ENCODE assay signal across 15 mouse cellular contexts in genomic region chr6:83027706-83028105, GRCm38 (mm10). TPM values are rescaled to one million over a fixed set of nuclear protein-coding genes. Genes with fewer than 3 reads are reported as not detected.
A peak's percentile ranks its signal among the peaks of the same experiment; 100 is the strongest.
DNase-seq lines count a peak whose midpoint lies in the region; ATAC-seq and TF ChIP-seq lines count a peak whose summit lies in the region.
"Had no signal": no experiment of that assay in that cellular context is flagged by ENCODE, and none has a peak within 500 bp of the region (broad histone marks: within the 10 kb centered on the region; RNA-seq: fewer than 3 reads in every experiment).

No protein-coding gene starts in this region.

- TF ChIP-seq POLR2A in heart, adult 2 months (IDR thresholded peaks at IDR 0.05; ENCODE audit: insufficient read depth, low read depth, low read length), result no peak

- H3K4me3 ChIP-seq in heart, adult 2 months, result no peak overlapping the region
- no peak overlapping the region for H3K4me3 ChIP-seq in lung, postnatal 0 days (ENCODE audit: low read depth, low read length)
- no peak overlapping the region for H3K4me3 ChIP-seq in embryonic facial prominence, embryonic 14.5 days (ENCODE audit: low read depth, low read length)
- H3K4me3 ChIP-seq: heart, embryonic 15.5 days; hindbrain, embryonic 13.5 days had no signal

- no peak for TF ChIP-seq EP300 in heart, adult 2 months (IDR thresholded peaks at IDR 0.05; ENCODE audit: insufficient read depth, low read depth, low read length)
- TF ChIP-seq EP300 in lung, postnatal 0 days (IDR thresholded peaks at IDR 0.05), result peak; percentile 38; the same call in 1 of the 2 replicates

- H3K4me1 ChIP-seq in heart, adult 2 months (ENCODE audit: control insufficient read depth, insufficient read depth, low read length), result no peaks in the 10 kb centered on the region; the same call in 1 of the 2 replicates
- peaks cover 5% of the 10 kb centered on the region; the same call in 1 of the 2 replicates for H3K4me1 ChIP-seq in lung, postnatal 0 days (ENCODE audit: insufficient read depth, low read depth, low read length)
- peaks cover 19% of the 10 kb centered on the region for H3K4me1 ChIP-seq in embryonic facial prominence, embryonic 14.5 days (ENCODE audit: control insufficient read depth, insufficient read depth, low read length)

- no peak overlapping the region for H3K4me2 ChIP-seq in lung, postnatal 0 days (replicated peaks; ENCODE audit: low read depth, low read length)
- H3K4me2 ChIP-seq in embryonic facial prominence, embryonic 14.5 days (ENCODE audit: low read depth, low read length), result no peak overlapping the region
- H3K4me2 ChIP-seq: heart, embryonic 15.5 days; hindbrain, embryonic 13.5 days had no signal

- no peak overlapping the region for H3K27ac ChIP-seq in heart, adult 2 months
- H3K27ac ChIP-seq in lung, postnatal 0 days (ENCODE audit: low read length), result peak overlapping the region; percentile 28; the same call in 1 of the 2 replicates
- H3K27ac ChIP-seq in embryonic facial prominence, embryonic 14.5 days (replicated peaks; ENCODE audit: low read depth, low read length), result peak overlapping the region; percentile 39
- H3K27ac ChIP-seq: heart, embryonic 15.5 days; hindbrain, embryonic 13.5 days had no signal

- H3K36me3 ChIP-seq in heart, adult 2 months (ENCODE audit: control insufficient read depth, insufficient read depth, low read length), result no peaks in the 10 kb centered on the region
- H3K36me3 ChIP-seq in lung, postnatal 0 days (ENCODE audit: insufficient read depth, low read length), result no peaks in the 10 kb centered on the region
- H3K36me3 ChIP-seq in embryonic facial prominence, embryonic 14.5 days (ENCODE audit: control insufficient read depth, insufficient read depth, low read length), result no peaks in the 10 kb centered on the region
- H3K36me3 ChIP-seq: heart, embryonic 15.5 days; hindbrain, embryonic 13.5 days had no signal

- peak; percentile 80 for ATAC-seq in lung, postnatal 0 days
- ATAC-seq in embryonic facial prominence, embryonic 14.5 days (ENCODE audit: low read depth), result peak; percentile 23; the same call in 1 of the 2 replicates
- ATAC-seq in CD4-positive, CD25-positive, alpha-beta regulatory T cell, adult 4 months, result no peak
- ATAC-seq in megakaryocyte-erythroid progenitor cell, adult 5-6 weeks (replicated peaks; ENCODE audit: low FRiP score, low TSS enrichment, poor library complexity, severe bottlenecking), result no peak
- ATAC-seq: intestine, postnatal 0 days had no signal

- no peaks in the 10 kb centered on the region for H3K79me2 ChIP-seq in heart, adult 2 months (replicated peaks; ENCODE audit: control insufficient read depth, insufficient read depth, low read length)

- peak; percentile 86 for DNase-seq in heart, adult 11 months
- no peak for DNase-seq in heart, adult 2 months
- peak; percentile 64 for DNase-seq in lung, postnatal 0 days (ENCODE audit: low spot score)
- no peak for DNase-seq in lung, postnatal 25 days (ENCODE audit: low spot score)
- peak; percentile 40 for DNase-seq in embryonic facial prominence, embryonic 14.5 days (ENCODE audit: low spot score)
- peak; percentile 30 for DNase-seq in lung, postnatal 10 days
- DNase-seq: cerebellum, adult 9-11 months; embryo, embryonic 11 days; kidney, postnatal 10 days; right cerebral cortex, adult 18-20 months had no signal

- 28% methylated on average over 8 of the region's 9 CpGs for WGBS in heart, adult 2 months
- 21% methylated on average over 7 of the region's 9 CpGs for WGBS in lung, postnatal 0 days
- 43% methylated on average over 7 of the region's 9 CpGs for WGBS in embryonic facial prominence, embryonic 14.5 days

- H3K9ac ChIP-seq in heart, adult 2 months (ENCODE audit: low read depth, low read length), result no peak overlapping the region
- H3K9ac ChIP-seq in lung, postnatal 0 days (replicated peaks; ENCODE audit: low read depth), result no peak overlapping the region
- no peak overlapping the region for H3K9ac ChIP-seq in embryonic facial prominence, embryonic 14.5 days (ENCODE audit: low read depth, low read length)
- H3K9ac ChIP-seq: heart, embryonic 15.5 days; hindbrain, embryonic 13.5 days had no signal

- TF ChIP-seq CTCF in heart, adult 2 months (IDR thresholded peaks at IDR 0.05), result no peak
- TF ChIP-seq CTCF in lung, postnatal 0 days (IDR thresholded peaks at IDR 0.05), result no peak

- intact Hi-C loops in heart, adult 2 months (cut with DNase I), result no loop called here

- H3K27me3 ChIP-seq in heart, adult 2 months (ENCODE audit: control insufficient read depth, insufficient read depth, low read length), result no peaks in the 10 kb centered on the region
- H3K27me3 ChIP-seq in lung, postnatal 0 days (replicated peaks; ENCODE audit: insufficient read depth, low read length), result no peaks in the 10 kb centered on the region
- peaks cover 18% of the 10 kb centered on the region; the same call in 1 of the 2 replicates for H3K27me3 ChIP-seq in embryonic facial prominence, embryonic 14.5 days (replicated peaks; ENCODE audit: control insufficient read depth, insufficient read depth, low read length)

- H3K9me3 ChIP-seq in lung, postnatal 0 days (ENCODE audit: low read length), result no peaks in the 10 kb centered on the region
- no peaks in the 10 kb centered on the region for H3K9me3 ChIP-seq in embryonic facial prominence, embryonic 14.5 days (ENCODE audit: control insufficient read depth, low read length)
- H3K9me3 ChIP-seq: heart, embryonic 15.5 days; hindbrain, embryonic 13.5 days had no signal

RNA-seq across cellular contexts. Expression of gene Dok1, which starts 5.6 kb away (rescaled TPM):
- 1 to 10 TPM; 2.6 TPM for total RNA-seq in heart, adult 2 months (2021)
- polyA plus RNA-seq in heart, adult 2 months (2012; rRNA removed), result 3.0 and 3.4 TPM in 2 replicates
- 22.8 and 23.3 TPM in 2 replicates for polyA plus RNA-seq in lung, postnatal 0 days (2015; fragmentation: Nextera tagmentation; extraction: Ambion mirVana)
- 6.7 and 8.7 TPM in 2 replicates for polyA plus RNA-seq in embryonic facial prominence, embryonic 14.5 days (2014; fragmentation: Nextera tagmentation; extraction: Ambion mirVana)
- polyA plus RNA-seq in CD4-positive, CD25-positive, alpha-beta regulatory T cell, adult 4 months (2017; shearing (Covaris generic)), result 100 to 1,000 TPM in 1 of 2 experiments, 10 to 100 TPM in 1; 31.8 to 115 TPM
- 15.0 and 25.0 TPM in 2 replicates for total RNA-seq in megakaryocyte-erythroid progenitor cell, adult 5-6 weeks (2014; fragmentation: Nextera tagmentation)
- 24.2 and 46.1 TPM in 2 replicates for total RNA-seq in megakaryocyte-erythroid progenitor cell, adult 5-6 weeks (2017)

RNA-seq across cellular contexts. Expression of gene Loxl3, which starts 6.3 kb away (rescaled TPM):
- 1 to 10 TPM; 1.9 to 2.1 TPM for total RNA-seq in heart, adult 2 months (2021)
- polyA plus RNA-seq in heart, adult 2 months (2012; rRNA removed), result 5.4 and 7.2 TPM in 2 replicates
- polyA plus RNA-seq in lung, postnatal 0 days (2015; fragmentation: Nextera tagmentation; extraction: Ambion mirVana), result 10.1 and 11.4 TPM in 2 replicates
- polyA plus RNA-seq in embryonic facial prominence, embryonic 14.5 days (2014; fragmentation: Nextera tagmentation; extraction: Ambion mirVana), result 19.7 and 21.4 TPM in 2 replicates
- polyA plus RNA-seq in CD4-positive, CD25-positive, alpha-beta regulatory T cell, adult 4 months (2017; shearing (Covaris generic)), result 1 to 10 TPM in 1 of 2 experiments, not detected in 1; 1.8 TPM
- total RNA-seq in megakaryocyte-erythroid progenitor cell, adult 5-6 weeks (2014; fragmentation: Nextera tagmentation), result 0.67 and 8.2 TPM in 2 replicates
- 0.61 and 0.88 TPM in 2 replicates for total RNA-seq in megakaryocyte-erythroid progenitor cell, adult 5-6 weeks (2017)

RNA-seq across cellular contexts. Expression of gene Aup1, which starts 26.6 kb away (rescaled TPM):
- total RNA-seq in heart, adult 2 months (2021), result 10 to 100 TPM; 70.9 to 87.0 TPM
- polyA plus RNA-seq in heart, adult 2 months (2012; rRNA removed), result 148 and 178 TPM in 2 replicates
- 201 and 205 TPM in 2 replicates for polyA plus RNA-seq in lung, postnatal 0 days (2015; fragmentation: Nextera tagmentation; extraction: Ambion mirVana)
- 118 and 121 TPM in 2 replicates for polyA plus RNA-seq in embryonic facial prominence, embryonic 14.5 days (2014; fragmentation: Nextera tagmentation; extraction: Ambion mirVana)
- polyA plus RNA-seq in CD4-positive, CD25-positive, alpha-beta regulatory T cell, adult 4 months (2017; shearing (Covaris generic)), result 100 to 1,000 TPM; 424 to 552 TPM
- 246 and 368 TPM in 2 replicates for total RNA-seq in megakaryocyte-erythroid progenitor cell, adult 5-6 weeks (2014; fragmentation: Nextera tagmentation)
- total RNA-seq in megakaryocyte-erythroid progenitor cell, adult 5-6 weeks (2017), result 115 and 128 TPM in 2 replicates

RNA-seq across cellular contexts. Expression of gene Htra2, which starts 27.4 kb away (rescaled TPM):
- total RNA-seq in heart, adult 2 months (2021), result 10 to 100 TPM; 26.9 to 30.4 TPM
- 35.4 and 37.6 TPM in 2 replicates for polyA plus RNA-seq in heart, adult 2 months (2012; rRNA removed)
- polyA plus RNA-seq in lung, postnatal 0 days (2015; fragmentation: Nextera tagmentation; extraction: Ambion mirVana), result 50.5 and 55.5 TPM in 2 replicates
- 43.0 and 46.3 TPM in 2 replicates for polyA plus RNA-seq in embryonic facial prominence, embryonic 14.5 days (2014; fragmentation: Nextera tagmentation; extraction: Ambion mirVana)
- 10 to 100 TPM; 27.3 to 37.9 TPM for polyA plus RNA-seq in CD4-positive, CD25-positive, alpha-beta regulatory T cell, adult 4 months (2017; shearing (Covaris generic))
- total RNA-seq in megakaryocyte-erythroid progenitor cell, adult 5-6 weeks (2014; fragmentation: Nextera tagmentation), result 225 and 296 TPM in 2 replicates
- 97.5 and 128 TPM in 2 replicates for total RNA-seq in megakaryocyte-erythroid progenitor cell, adult 5-6 weeks (2017)

RNA-seq across cellular contexts. Expression of gene Dqx1, which starts 29.9 kb away (rescaled TPM):
- under 1 TPM; 0.65 to 0.80 TPM for total RNA-seq in heart, adult 2 months (2021)
- polyA plus RNA-seq in heart, adult 2 months (2012; rRNA removed), result 1.4 TPM in 2 replicates
- polyA plus RNA-seq in lung, postnatal 0 days (2015; fragmentation: Nextera tagmentation; extraction: Ambion mirVana), result 1.9 and 2.4 TPM in 2 replicates
- 0.65 and 0.67 TPM in 2 replicates for polyA plus RNA-seq in embryonic facial prominence, embryonic 14.5 days (2014; fragmentation: Nextera tagmentation; extraction: Ambion mirVana)
- 1 to 10 TPM; 1.9 to 4.5 TPM for polyA plus RNA-seq in CD4-positive, CD25-positive, alpha-beta regulatory T cell, adult 4 months (2017; shearing (Covaris generic))
- 6.0 and 7.9 TPM in 2 replicates for total RNA-seq in megakaryocyte-erythroid progenitor cell, adult 5-6 weeks (2014; fragmentation: Nextera tagmentation)
- total RNA-seq in megakaryocyte-erythroid progenitor cell, adult 5-6 weeks (2017), result 0.56 and 1.0 TPM in 2 replicates

Comparison
In these comparisons a context has a peak if more than half of its experiments do, and no peak if none do; other contexts are left out.
1. DNase-seq: peak in heart, adult 11 months (single experiment), lung, postnatal 0 days (single experiment), embryonic facial prominence, embryonic 14.5 days (single experiment) and lung, postnatal 10 days (single experiment); none in heart, adult 2 months (0 of 2) and lung, postnatal 25 days (single experiment).
2. ATAC-seq: peak in lung, postnatal 0 days (single experiment) and embryonic facial prominence, embryonic 14.5 days (single experiment); none in CD4-positive, CD25-positive, alpha-beta regulatory T cell, adult 4 months (single experiment) and megakaryocyte-erythroid progenitor cell, adult 5-6 weeks (single experiment).